Comparison of ENCODE assay signal across 8 mouse cellular contexts in the genomic region with DNA sequence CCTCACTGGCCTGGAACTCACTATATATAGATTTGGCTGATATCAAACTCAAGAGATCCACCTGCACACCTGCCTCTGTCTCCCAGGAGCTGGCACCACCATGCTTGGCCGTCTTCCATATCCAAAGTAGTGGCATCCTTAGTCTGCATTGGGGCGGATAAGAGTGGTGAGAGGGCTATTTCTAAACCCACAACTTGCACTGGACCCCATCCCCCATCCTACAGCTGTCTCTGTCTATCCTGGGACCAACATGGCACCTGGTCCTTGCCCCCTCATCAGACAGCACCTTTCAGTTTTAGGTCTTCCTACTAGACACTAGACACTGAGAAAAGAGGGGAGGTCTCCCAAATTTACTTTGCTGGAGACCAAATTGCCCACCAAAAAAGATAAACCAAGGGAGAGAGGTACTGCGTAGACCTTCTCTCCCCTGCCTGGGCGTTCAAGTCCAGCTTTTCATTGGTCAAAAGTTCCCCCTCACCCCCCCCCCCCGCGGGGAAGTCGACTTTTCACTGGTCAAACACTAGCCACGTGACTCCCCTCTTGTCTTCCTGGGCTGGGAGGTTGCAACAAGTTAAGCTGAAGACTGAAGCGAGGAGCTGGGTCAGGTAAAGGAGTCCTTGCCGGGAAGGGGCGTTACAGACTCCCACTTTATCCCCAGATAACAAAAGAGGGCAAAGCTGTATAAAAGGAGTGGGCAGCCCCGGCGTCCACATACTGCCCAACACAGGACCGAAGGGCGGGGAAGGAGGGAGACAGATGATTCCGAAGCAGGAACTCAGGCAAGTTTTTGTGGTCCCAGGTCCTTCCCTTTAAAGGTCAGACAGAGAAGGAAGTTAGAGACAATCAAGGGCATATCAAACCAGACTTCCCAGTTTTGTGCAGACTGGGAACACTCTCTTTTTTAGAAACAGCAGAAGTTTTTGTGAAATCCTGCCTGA. TPM values are rescaled to one million over a fixed set of nuclear protein-coding genes. Genes with fewer than 3 reads are reported as not detected.
DNase-seq lines count a peak whose midpoint lies in the region; ATAC-seq and TF ChIP-seq lines count a peak whose summit lies in the region.

A gene (plus strand): TSS at position 531 of the 938 bp plus-strand sequence.

- WGBS in hindbrain, postnatal 0 days, result 4% methylated on average over 16 of the region's 16 CpGs

- H3K27me3 ChIP-seq in hindbrain, postnatal 0 days (ENCODE audit: insufficient read depth, low read length), result no peaks in the 10 kb centered on the region
- H3K27me3 ChIP-seq in splenic B cell, adult 2 months (ENCODE audit: control insufficient read depth, insufficient read depth, low read length, poor library complexity, severe bottlenecking), result no peaks in the 10 kb centered on the region

- peaks cover 15% of the 10 kb centered on the region for H3K36me3 ChIP-seq in ES-E14 (ENCODE audit: control insufficient read depth, insufficient read depth, low read length, poor library complexity, severe bottlenecking)
- H3K36me3 ChIP-seq in hindbrain, postnatal 0 days (ENCODE audit: insufficient read depth, low read length), result peaks cover 28% of the 10 kb centered on the region
- H3K36me3 ChIP-seq in splenic B cell, adult 2 months (ENCODE audit: control insufficient read depth, insufficient read depth, low read length, poor library complexity, severe bottlenecking), result peaks cover 9% of the 10 kb centered on the region

- in situ Hi-C loops in ES-E14 (cut with MboI; ENCODE audit: low sequenced_read_pairs in 2 of 2, unreplicated experiment in 2 of 2), result no loop called here

- peak within 1 kb of the TSS; percentile 66 to 77 for H3K4me3 ChIP-seq in ES-E14 (ENCODE audit: insufficient read depth in 1 of 2, low read depth in 1 of 2, low read length in 2 of 2, poor library complexity in 1 of 2, severe bottlenecking in 1 of 2)
- H3K4me3 ChIP-seq in hindbrain, postnatal 0 days (ENCODE audit: low read length), result peak within 1 kb of the TSS; percentile 29

- no peaks in the 10 kb centered on the region for H3K9me3 ChIP-seq in ES-E14 (ENCODE audit: control insufficient read depth, insufficient read depth, low read depth, low read length)
- no peaks in the 10 kb centered on the region for H3K9me3 ChIP-seq in hindbrain, postnatal 0 days (ENCODE audit: low read length)

- intact Hi-C loops in left cerebral cortex, postnatal 25 days (cut with DNase I), result loop anchor here (2.0 kb wide), 1 partner anchor 22 kb away; no protein-coding TSS in a partner anchor

- DNase-seq in ES-E14 (ENCODE audit: low read depth, low spot score), result peak; percentile 88
- peak; percentile 54 for DNase-seq in brain, adult 2 months (ENCODE audit: low read depth, low spot score)
- DNase-seq in gastrocnemius, postnatal 10 days, result peak; percentile 59
- peak; percentile 60 for DNase-seq in hindbrain, postnatal 0 days (ENCODE audit: low spot score)
- peak; percentile 11 to 23 for DNase-seq in left cerebral cortex, postnatal 25 days (ENCODE audit: low spot score in 2 of 2)
- peak; percentile 84 for DNase-seq in splenic B cell, adult 2 months (ENCODE audit: low read depth, low spot score)
- DNase-seq in right cerebral cortex, postnatal 4 days, result no peak

- peaks cover 3 to 22% of the 10 kb centered on the region in 2 experiments; a peak in 2 of 4 replicates for H3K4me1 ChIP-seq in ES-E14 (ENCODE audit: control insufficient read depth in 2 of 2, insufficient read depth in 2 of 2, low read length in 2 of 2, poor library complexity in 1 of 2)
- peaks cover 9% of the 10 kb centered on the region for H3K4me1 ChIP-seq in hindbrain, postnatal 0 days (ENCODE audit: insufficient read depth, low read length)

- ATAC-seq in hindbrain, postnatal 0 days, result peak; percentile 73
- ATAC-seq in megakaryocyte-erythroid progenitor cell, adult 5-6 weeks (replicated peaks; ENCODE audit: low FRiP score, low TSS enrichment, poor library complexity, severe bottlenecking), result peak; percentile 85

- peak within 1 kb of the TSS; percentile 72 for H3K9ac ChIP-seq in ES-E14 (ENCODE audit: insufficient read depth, low read depth, low read length, poor library complexity, severe bottlenecking)
- H3K9ac ChIP-seq in hindbrain, postnatal 0 days (replicated peaks; ENCODE audit: low read length), result peak within 1 kb of the TSS; percentile 18

- peak within 1 kb of the TSS; percentile 61 for H3K27ac ChIP-seq in ES-E14 (ENCODE audit: insufficient read depth, low read depth, low read length, poor library complexity, severe bottlenecking)
- H3K27ac ChIP-seq in hindbrain, postnatal 0 days, result peak within 1 kb of the TSS; percentile 66

- TF ChIP-seq CTCF in hindbrain, postnatal 0 days (IDR thresholded peaks at IDR 0.05; ENCODE audit: low read depth), result no peak

- H3K4me2 ChIP-seq in hindbrain, postnatal 0 days (ENCODE audit: low read depth, low read length), result peak within 1 kb of the TSS; percentile 52

TF ChIP-seq in ES-E14, 5 proteins besides CTCF, POLR2A, EP300 and RAD21:
- 0 out of 2 replicates have a peak, but pooled peaks have one; percentile 20 for TF ChIP-seq CHD2 (IDR thresholded peaks at IDR 0.05; ENCODE audit: low read depth, low read length)
- no peak for TF ChIP-seq ZNF384 (IDR thresholded peaks at IDR 0.05; ENCODE audit: low read depth, low read length)
- TF ChIP-seq HCFC1 (IDR thresholded peaks at IDR 0.05; ENCODE audit: borderline replicate concordance, insufficient read depth, low read length), result no peak

RNA-seq across cellular contexts. Expression of the gene that starts here (rescaled TPM):
- 19.3 and 20.8 TPM in 2 replicates for total RNA-seq in ES-E14 (2012; rRNA removed)
- total RNA-seq in gastrocnemius, postnatal 10 days (2021), result 100 to 1,000 TPM; 155 to 167 TPM
- total RNA-seq in hindbrain, postnatal 0 days (2014; rRNA removed), result 22.5 and 33.6 TPM in 2 replicates
- polyA plus RNA-seq in hindbrain, postnatal 0 days (2015; fragmentation: Nextera tagmentation; extraction: Ambion mirVana), result 28.5 and 31.3 TPM in 2 replicates
- total RNA-seq in left cerebral cortex, postnatal 25 days (2021), result 10 to 100 TPM; 37.5 to 38.6 TPM
- 7.5 and 8.2 TPM in 2 replicates for total RNA-seq in megakaryocyte-erythroid progenitor cell, adult 5-6 weeks (2014; fragmentation: Nextera tagmentation)
- total RNA-seq in megakaryocyte-erythroid progenitor cell, adult 5-6 weeks (2017), result 14.6 and 30.4 TPM in 2 replicates
